ENCODE assay signal across 17 mouse cellular contexts in genomic region chr10:10546623-10547022, GRCm38 (mm10). TPM values are rescaled to one million over a fixed set of nuclear protein-coding genes. Genes with fewer than 3 reads are reported as not detected.
DNase-seq lines count a peak whose midpoint lies in the region; ATAC-seq lines count a peak whose summit lies in the region.
"Had no signal": no experiment of that assay in that cellular context is flagged by ENCODE, and none has a peak within 500 bp of the region (broad histone marks: within the 10 kb centered on the region; RNA-seq: fewer than 3 reads in every experiment).

No protein-coding gene starts in this region.

- DNase-seq in intestine, embryonic 14.5 days (ENCODE audit: low spot score) = no peak
- peak; percentile 37 for DNase-seq in layer of hippocampus, adult 9-11 months
- no peak for DNase-seq in layer of hippocampus, postnatal 25 days (ENCODE audit: extremely low spot score in 1 of 2, low spot score in 1 of 2)
- DNase-seq in right cerebral cortex, adult 18-20 months = peak; percentile 24
- DNase-seq in right cerebral cortex, postnatal 10 days (ENCODE audit: low spot score in 2 of 2) = no peak
- DNase-seq in adrenal gland, postnatal 10 days = no peak
- DNase-seq: adrenal gland, postnatal 36 days; cerebellum, adult 11 months; cerebellum, postnatal 25 days; gastrocnemius, adult 2 months; liver, embryonic 13.5 days; thymus, adult 2 months had no signal

- no peak overlapping the region for H3K27ac ChIP-seq in intestine, embryonic 14.5 days (ENCODE audit: low read depth)
- no peak overlapping the region for H3K27ac ChIP-seq in intestine, embryonic 16.5 days (ENCODE audit: low read length)
- H3K27ac ChIP-seq: embryonic facial prominence, embryonic 12.5 days; gastrocnemius, adult 2 months; hindbrain, embryonic 12.5 days; liver, embryonic 13.5 days; midbrain, embryonic 13.5 days had no signal

- no peaks in the 10 kb centered on the region for H3K9me3 ChIP-seq in intestine, embryonic 14.5 days (ENCODE audit: control insufficient read depth, low read length)
- no peaks in the 10 kb centered on the region for H3K9me3 ChIP-seq in intestine, embryonic 16.5 days (ENCODE audit: control insufficient read depth, low read length)
- H3K9me3 ChIP-seq: embryonic facial prominence, embryonic 12.5 days; hindbrain, embryonic 12.5 days; liver, embryonic 13.5 days; megakaryocyte, embryonic 14.5 days; midbrain, embryonic 13.5 days had no signal

- no peak overlapping the region for H3K4me3 ChIP-seq in intestine, embryonic 14.5 days (ENCODE audit: low read depth, low read length)
- no peak overlapping the region for H3K4me3 ChIP-seq in intestine, embryonic 16.5 days (ENCODE audit: low read length)
- H3K4me3 ChIP-seq: embryonic facial prominence, embryonic 12.5 days; gastrocnemius, adult 2 months; hindbrain, embryonic 12.5 days; liver, embryonic 13.5 days; megakaryocyte, embryonic 14.5 days; midbrain, embryonic 13.5 days had no signal

- WGBS in intestine, embryonic 14.5 days = 44% methylated on average over 5 of the region's 5 CpGs
- WGBS in intestine, embryonic 16.5 days = 51% methylated on average over 5 of the region's 5 CpGs

- no peaks in the 10 kb centered on the region for H3K27me3 ChIP-seq in intestine, embryonic 14.5 days (replicated peaks; ENCODE audit: control insufficient read depth, insufficient read depth, low read length)
- no peaks in the 10 kb centered on the region for H3K27me3 ChIP-seq in intestine, embryonic 16.5 days (replicated peaks; ENCODE audit: control insufficient read depth, insufficient read depth, low read length)
- H3K27me3 ChIP-seq: embryonic facial prominence, embryonic 12.5 days; hindbrain, embryonic 12.5 days; liver, embryonic 13.5 days; megakaryocyte, embryonic 14.5 days; midbrain, embryonic 13.5 days had no signal

- H3K36me3 ChIP-seq in intestine, embryonic 14.5 days (ENCODE audit: control insufficient read depth, insufficient read depth, low read length) = no peaks in the 10 kb centered on the region
- H3K36me3 ChIP-seq in intestine, embryonic 16.5 days (ENCODE audit: control insufficient read depth, insufficient read depth, low read length) = no peaks in the 10 kb centered on the region
- H3K36me3 ChIP-seq: embryonic facial prominence, embryonic 12.5 days; hindbrain, embryonic 12.5 days; liver, embryonic 13.5 days; midbrain, embryonic 13.5 days had no signal

- H3K4me1 ChIP-seq in intestine, embryonic 14.5 days (replicated peaks; ENCODE audit: control insufficient read depth, insufficient read depth, low read length) = peaks cover 9% of the 10 kb centered on the region
- H3K4me1 ChIP-seq in intestine, embryonic 16.5 days (ENCODE audit: control insufficient read depth, insufficient read depth, low read length) = peaks cover 8% of the 10 kb centered on the region; the same call in 1 of the 2 replicates
- H3K4me1 ChIP-seq: embryonic facial prominence, embryonic 12.5 days; hindbrain, embryonic 12.5 days; liver, embryonic 13.5 days; midbrain, embryonic 13.5 days had no signal

- ATAC-seq in intestine, embryonic 14.5 days (replicated peaks; ENCODE audit: low FRiP score, low TSS enrichment, low read depth) = no peak
- no peak for ATAC-seq in intestine, embryonic 16.5 days
- ATAC-seq: midbrain, embryonic 13.5 days had no signal

- H3K4me2 ChIP-seq in intestine, embryonic 14.5 days (ENCODE audit: low read length) = peak overlapping the region; percentile 39
- H3K4me2 ChIP-seq in intestine, embryonic 16.5 days (ENCODE audit: low read depth, low read length) = no peak overlapping the region
- H3K4me2 ChIP-seq: embryonic facial prominence, embryonic 12.5 days; hindbrain, embryonic 12.5 days; liver, embryonic 13.5 days; midbrain, embryonic 13.5 days had no signal

- no peak overlapping the region for H3K9ac ChIP-seq in intestine, embryonic 14.5 days (ENCODE audit: low read length)
- no peak overlapping the region for H3K9ac ChIP-seq in intestine, embryonic 16.5 days (ENCODE audit: low read depth, low read length)
- H3K9ac ChIP-seq: embryonic facial prominence, embryonic 12.5 days; hindbrain, embryonic 12.5 days; liver, embryonic 13.5 days; midbrain, embryonic 13.5 days had no signal

RNA-seq across cellular contexts. Expression of gene Rab32, which starts 11.4 kb away (rescaled TPM):
- polyA plus RNA-seq in intestine, embryonic 14.5 days (2014; fragmentation: Nextera tagmentation; extraction: Ambion mirVana) = 18.6 and 23.3 TPM in 2 replicates
- 22.8 and 23.4 TPM in 2 replicates for polyA plus RNA-seq in intestine, embryonic 16.5 days (2015; fragmentation: Nextera tagmentation; extraction: Ambion mirVana)
- total RNA-seq in layer of hippocampus, postnatal 25 days (2021) = 1 to 10 TPM; 2.9 TPM
- total RNA-seq in adrenal gland, postnatal 10 days (2021) = 1 to 10 TPM; 7.1 to 8.9 TPM

Comparison
In these comparisons a context has a peak if more than half of its experiments do, and no peak if none do; other contexts are left out.
1. DNase-seq: peak in layer of hippocampus, adult 9-11 months (single experiment) and right cerebral cortex, adult 18-20 months (single experiment); none in intestine, embryonic 14.5 days (single experiment), layer of hippocampus, postnatal 25 days (0 of 2), right cerebral cortex, postnatal 10 days (0 of 2) and adrenal gland, postnatal 10 days (single experiment).